ENCODE assay signal across 14 mouse cellular contexts in the genomic region with DNA sequence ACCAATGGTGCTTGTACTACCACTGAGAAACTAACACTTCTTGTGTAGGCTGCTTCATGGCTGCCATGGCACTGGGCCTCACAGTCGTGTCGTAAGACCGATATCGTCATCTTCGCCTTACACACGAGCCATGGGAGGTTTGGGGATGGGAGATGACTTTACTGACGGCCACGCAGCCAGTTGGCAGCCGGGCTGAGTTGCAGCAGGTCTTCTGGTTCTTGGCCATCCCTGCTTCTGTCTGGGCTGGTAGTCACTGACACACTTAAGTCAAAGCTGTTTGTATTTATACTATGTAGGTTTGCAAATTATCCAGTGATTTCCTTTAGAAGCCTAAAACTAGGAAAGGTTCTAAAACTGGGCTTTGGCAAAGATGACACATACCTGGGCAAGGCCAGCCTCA. TPM values are rescaled to one million over a fixed set of nuclear protein-coding genes. Genes with fewer than 3 reads are reported as not detected.
DNase-seq lines count a peak whose midpoint lies in the region.
"Had no signal": no experiment of that assay in that cellular context is flagged by ENCODE, and none has a peak within 500 bp of the region (broad histone marks: within the 10 kb centered on the region; RNA-seq: fewer than 3 reads in every experiment).

No protein-coding gene starts in this region.

- intact Hi-C loops in left cerebral cortex, postnatal 4 days (cut with DNase I), result no loop called here
- intact Hi-C loops in left cerebral cortex, postnatal 36 days (cut with DNase I), result no loop called here

- peak; percentile 32 for DNase-seq in adrenal gland, postnatal 14 days
- DNase-seq in adrenal gland, adult 8-10 months, result no peak
- peak; percentile 65 to 68 for DNase-seq in cerebellum, postnatal 14 days
- no peak for DNase-seq in cerebellum, adult 18-20 months
- DNase-seq in left cerebral cortex, postnatal 4 days, result peak; percentile 54
- DNase-seq in left cerebral cortex, postnatal 36 days (ENCODE audit: low spot score in 2 of 2), result no peak
- DNase-seq: adrenal gland, postnatal 25 days; cerebellum, adult 11 months; cerebellum, adult 2 months; cerebellum, adult 9-11 months; cerebellum, postnatal 36 days; embryo, embryonic 11 days had no signal

RNA-seq across cellular contexts. Expression of a gene that starts 43.0 kb away (rescaled TPM):
- total RNA-seq in adrenal gland, postnatal 14 days (2021), result 22.3 and 26.1 TPM in 2 replicates
- 10 to 100 TPM in 3 of 4 experiments, 1 to 10 TPM in 1; 8.9 to 18.6 (median 16.8) TPM for total RNA-seq in adrenal gland, adult 8-10 months (2022)
- 10 to 100 TPM; 10.7 to 13.4 TPM for total RNA-seq in left cerebral cortex, postnatal 4 days (2021)
- 10 to 100 TPM; 17.5 to 17.9 TPM for total RNA-seq in left cerebral cortex, postnatal 36 days (2021)
- total RNA-seq: common myeloid progenitor, adult 5-6 weeks; MEL had no signal

Comparison
In these comparisons a context has a peak if more than half of its experiments do, and no peak if none do; other contexts are left out.
1. DNase-seq: peak in adrenal gland, postnatal 14 days (single experiment), cerebellum, postnatal 14 days (2 of 2) and left cerebral cortex, postnatal 4 days (single experiment); none in adrenal gland, adult 8-10 months (single experiment), cerebellum, adult 18-20 months (0 of 2) and left cerebral cortex, postnatal 36 days (0 of 2).